Mouse (Mus musculus) small intestine, adult 2 months (tissue): Measurements from ENCODE around the gene Hoga1.

ENCODE experiments used
- CTCF ChIP-seq: fragments of 200-500 bp; IDR thresholded peaks from 2 replicates; pipeline ENCODE4 v1.5.1; 2012; ENCODE audit warnings: low read depth, mild to moderate bottlenecking, control low read depth, inconsistent platforms, low read length, moderate library complexity, mixed read lengths; ENCODE audit not compliant: insufficient replicate concordance, insufficient read length; ENCODE audit errors: extremely low read depth
- POLR2A ChIP-seq: fragments of 200-500 bp; IDR thresholded peaks from 2 replicates; pipeline ENCODE4 v1.6.1; 2012; ENCODE audit warnings: low read depth, mild to moderate bottlenecking, control low read depth, inconsistent platforms, low read length, moderate library complexity

GRCm38 (mm10) chr19:42072802-42073201 lies 27.4 kb downstream of the Hoga1 start:
- TF ChIP-seq CTCF, result no peak
- TF ChIP-seq POLR2A, result no peak
